Mouse (Mus musculus) limb, embryonic 12.5 days (tissue): Measurements from ENCODE around the gene Ube2c. TPM values are rescaled to one million over a fixed set of nuclear protein-coding genes. Genes with fewer than 3 reads are reported as not detected.
A peak's percentile ranks its signal among the peaks of the same experiment; 100 is the strongest.

ENCODE experiments used
- ATAC-seq: fragments of 200-750 bp; cut with Nextera tagmentation; 2 replicates; pipeline ENCODE4 v1.8.0; 2017; ENCODE audit warnings: low read depth, moderate TSS enrichment; ENCODE audit not compliant: insufficient number of reproducible peaks, insufficient read depth, low FRiP score, low TSS enrichment
- H3K27ac ChIP-seq: fragments of 300-500 bp; sonication (generic); 2 replicates; pipeline ENCODE4 v1.5.1; 2016; ENCODE audit warnings: mild to moderate bottlenecking, moderate library complexity
- H3K27me3 ChIP-seq: fragments of 300-500 bp; sonication (generic); 2 replicates; pipeline ENCODE4 v1.6.1; 2016; ENCODE audit warnings: mild to moderate bottlenecking, moderate library complexity
- H3K36me3 ChIP-seq: fragments of 300-500 bp; sonication (generic); 2 replicates; pipeline ENCODE4 v1.6.1; 2016; ENCODE audit warnings: mild to moderate bottlenecking, moderate library complexity
- H3K4me1 ChIP-seq: fragments of 300-500 bp; sonication (generic); replicated peaks from 2 replicates; pipeline ENCODE4 v1.6.1; 2016
- H3K4me2 ChIP-seq: fragments of 300-500 bp; sonication (generic); 2 replicates; pipeline ENCODE4 v1.6.1; 2016; ENCODE audit warnings: mild to moderate bottlenecking, moderate library complexity
- H3K4me3 ChIP-seq: fragments of 300-500 bp; sonication (generic); replicated peaks from 2 replicates; pipeline ENCODE4 v1.5.1; 2016; ENCODE audit warnings: mild to moderate bottlenecking
- H3K9ac ChIP-seq: fragments of 300-500 bp; sonication (generic); replicated peaks from 2 replicates; pipeline ENCODE4 v1.6.1; 2016; ENCODE audit warnings: mild to moderate bottlenecking, moderate library complexity
- H3K9me3 ChIP-seq: fragments of 300-500 bp; sonication (generic); 2 replicates; pipeline ENCODE4 v1.6.1; 2016; ENCODE audit warnings: mild to moderate bottlenecking, moderate library complexity
- WGBS: fragments of 180-500 bp; shearing (Covaris S2); methylation state at CpG from one replicate; pipeline ENCODE4 v1.1.7; 2016; 5-methylcytosine and 5-hydroxymethylcytosine counted together
- polyA plus RNA-seq: library from polyadenylated mRNA; unstranded; fragments of >200 nt; fragmentation: Nextera tagmentation; extraction: Ambion mirVana; gene quantifications from 2 replicates; pipeline ENCODE4 v1.2.1, GENCODE M21; 2016

Gene Ube2c
- polyA plus RNA-seq, 1 experiment from 2014 or later, result 599 TPM

GRCm38 (mm10) chr2:164823181-164823585 is 53.5 kb downstream of the Ube2c start:
- Histone ChIP-seq H3K4me1 (peaks cover 17% of the 10 kb centered on the region; the same call in 1 of the 2 replicates), H3K4me3 (peak overlapping the region; percentile 72), H3K27me3 (no peaks in the 10 kb centered on the region), H3K36me3 (peaks cover 54% of the 10 kb centered on the region), H3K27ac (peak overlapping the region; percentile 73; the same call in 1 of the 2 replicates), H3K9ac (peak overlapping the region; percentile 69), H3K4me2 (peak overlapping the region; percentile 62), H3K9me3 (no peaks in the 10 kb centered on the region)
- 2% methylated on average over 10 of the region's 10 CpGs for WGBS
- peak; percentile 50 for ATAC-seq

GRCm38 (mm10) chr2:164823969-164824368 is 54.3 kb downstream of the Ube2c start:
- Histone ChIP-seq H3K9me3 (no peaks in the 10 kb centered on the region), H3K4me2 (no peak overlapping the region; the same call in 1 of the 2 replicates), H3K36me3 (peaks cover 60% of the 10 kb centered on the region), H3K4me3 (no peak overlapping the region), H3K4me1 (peaks cover 17% of the 10 kb centered on the region; the same call in 1 of the 2 replicates), H3K27me3 (no peaks in the 10 kb centered on the region), H3K9ac (no peak overlapping the region), H3K27ac (no peak overlapping the region)
- no peak for ATAC-seq
- WGBS, result 94% methylated on average over 4 of the region's 4 CpGs

GRCm38 (mm10) chr2:164825521-164825920 is 55.8 kb downstream of the Ube2c start:
- H3K4me3 ChIP-seq, result no peak overlapping the region
- ATAC-seq, result no peak
- no peak overlapping the region for H3K9ac ChIP-seq
- H3K4me1 ChIP-seq, result peaks cover 17% of the 10 kb centered on the region; the same call in 1 of the 2 replicates
- H3K4me2 ChIP-seq, result no peak overlapping the region
- H3K9me3 ChIP-seq, result no peaks in the 10 kb centered on the region
- H3K27me3 ChIP-seq, result no peaks in the 10 kb centered on the region
- 96% methylated on average over 17 of the region's 17 CpGs for WGBS
- no peak overlapping the region for H3K27ac ChIP-seq
- H3K36me3 ChIP-seq, result peaks cover 54% of the 10 kb centered on the region

- WGBS, result 87% methylated on average over 16 of the region's 16 CpGs
- no peaks in the 10 kb centered on the region for H3K9me3 ChIP-seq
These were observed 57.6 kb downstream of the Ube2c start for GRCm38 (mm10) chr2:164827146-164827850.

More at GRCm38 (mm10) chr2:164827146-164827850, 57.6 kb downstream of the Ube2c start:
- Histone ChIP-seq H3K27ac (no peak overlapping the region), H3K27me3 (no peaks in the 10 kb centered on the region), H3K9ac (no peak overlapping the region), H3K4me3 (no peak overlapping the region), H3K36me3 (peaks cover 45% of the 10 kb centered on the region), H3K4me1 (peaks cover 13% of the 10 kb centered on the region; the same call in 1 of the 2 replicates), H3K4me2 (no peak overlapping the region)
- ATAC-seq, result no peak

Other genes with a start within 250 kb of the Ube2c start
- gene Wfdc2, start 207.5 kb upstream of the Ube2c start, polyA plus RNA-seq, result 36.2 and 39.6 TPM in 2 replicates
- not detected in 2 replicates for gene Spint3, start 196.4 kb upstream of the Ube2c start, polyA plus RNA-seq
- 0.28 TPM in 1 of 2 replicates, not detected in the other for gene Wfdc6a, start 184.5 kb upstream of the Ube2c start, polyA plus RNA-seq
- not detected in 2 replicates for gene Eppin, start 176.3 kb upstream of the Ube2c start, polyA plus RNA-seq
- gene Wfdc6b, start 156.4 kb upstream of the Ube2c start, polyA plus RNA-seq, result not detected in 2 replicates
- gene Wfdc8, start 156.3 kb upstream of the Ube2c start, polyA plus RNA-seq, result not detected in 2 replicates
- not detected in 2 replicates for gene Wfdc16, start 131.1 kb upstream of the Ube2c start, polyA plus RNA-seq
- gene Wfdc10, start 113.9 kb upstream of the Ube2c start, polyA plus RNA-seq, result not detected in 2 replicates
- not detected in 2 replicates for gene Wfdc9, start 113.3 kb upstream of the Ube2c start, polyA plus RNA-seq
- not detected in 2 replicates for gene Wfdc11, start 95.8 kb upstream of the Ube2c start, polyA plus RNA-seq
- not detected in 2 replicates for gene Wfdc13, start 84.8 kb upstream of the Ube2c start, polyA plus RNA-seq
- gene Spint4, start 71.4 kb upstream of the Ube2c start, polyA plus RNA-seq, result not detected in 2 replicates
- gene Spint5, start 54.6 kb upstream of the Ube2c start, polyA plus RNA-seq, result not detected in 2 replicates
- gene Wfdc3, start 24.0 kb upstream of the Ube2c start, polyA plus RNA-seq, result 0.61 and 0.91 TPM in 2 replicates
- gene Dnttip1, start 23.9 kb upstream of the Ube2c start, polyA plus RNA-seq, result 95.9 and 105 TPM in 2 replicates
- gene Tnnc2, start 10.1 kb downstream of the Ube2c start, polyA plus RNA-seq, result 73.9 and 74.6 TPM in 2 replicates
- 19.0 and 19.2 TPM in 2 replicates for gene Snx21, start 15.9 kb downstream of the Ube2c start, polyA plus RNA-seq
- gene Acot8, start 35.0 kb downstream of the Ube2c start, polyA plus RNA-seq, result 13.8 and 14.0 TPM in 2 replicates
- 8.5 TPM in 2 replicates for gene Zswim3, start 35.2 kb downstream of the Ube2c start, polyA plus RNA-seq
- gene Zswim1, start 52.8 kb downstream of the Ube2c start, polyA plus RNA-seq, result 17.3 and 20.4 TPM in 2 replicates
- gene Spata25, start 58.6 kb downstream of the Ube2c start, polyA plus RNA-seq, result not detected in 2 replicates
- gene Ctsa, start 63.0 kb downstream of the Ube2c start, polyA plus RNA-seq, result 103 and 107 TPM in 2 replicates
- 6.3 and 6.8 TPM in 2 replicates for gene Neurl2, start 63.6 kb downstream of the Ube2c start, polyA plus RNA-seq
- 32.6 and 37.0 TPM in 2 replicates for gene Pltp, start 87.8 kb downstream of the Ube2c start, polyA plus RNA-seq
- 82.6 and 97.6 TPM in 2 replicates for gene Pcif1, start 109.4 kb downstream of the Ube2c start, polyA plus RNA-seq
- gene Zfp335, start 141.9 kb downstream of the Ube2c start, polyA plus RNA-seq, result 14.4 and 17.4 TPM in 2 replicates
- 1.9 and 2.9 TPM in 2 replicates for gene Mmp9, start 170.9 kb downstream of the Ube2c start, polyA plus RNA-seq
- 1.5 and 1.6 TPM in 2 replicates for gene Slc12a5, start 190.9 kb downstream of the Ube2c start, polyA plus RNA-seq